Mouse (Mus musculus) heart, embryonic 11.5 days (tissue): Measurements from ENCODE around the gene Tldc2. TPM values are rescaled to one million over a fixed set of nuclear protein-coding genes. Genes with fewer than 3 reads are reported as not detected.

Source experiments
- ATAC-seq: fragments of 200-750 bp; cut with Nextera tagmentation; replicated peaks from 2 replicates; pipeline ENCODE4 v1.8.0; 2017; ENCODE audit warnings: moderate library complexity; ENCODE audit not compliant: insufficient number of reproducible peaks, low FRiP score, low TSS enrichment
- H3K27ac ChIP-seq: fragments of 300-500 bp; sonication (generic); 2 replicates; pipeline ENCODE4 v1.5.1; 2014; ENCODE audit warnings: mild to moderate bottlenecking, low read depth, low read length
- H3K27me3 ChIP-seq: fragments of 300-500 bp; sonication (generic); 2 replicates; pipeline ENCODE4 v1.6.1; 2014; ENCODE audit warnings: mild to moderate bottlenecking, low read length, mixed read lengths; ENCODE audit not compliant: control insufficient read depth, insufficient read depth
- H3K36me3 ChIP-seq: fragments of 300-500 bp; sonication (generic); 2 replicates; pipeline ENCODE4 v1.6.1; 2014; ENCODE audit warnings: mild to moderate bottlenecking, low read length, moderate library complexity, mixed read lengths; ENCODE audit not compliant: control insufficient read depth, insufficient read depth
- H3K4me1 ChIP-seq: fragments of 300-500 bp; sonication (generic); 2 replicates; pipeline ENCODE4 v1.6.1; 2014; ENCODE audit warnings: low read length; ENCODE audit not compliant: control insufficient read depth, insufficient read depth
- H3K4me2 ChIP-seq: fragments of 300-500 bp; sonication (generic); 2 replicates; pipeline ENCODE4 v1.6.1; 2014; ENCODE audit warnings: mild to moderate bottlenecking, moderate library complexity
- H3K4me3 ChIP-seq: fragments of 300-500 bp; sonication (generic); 2 replicates; pipeline ENCODE4 v1.5.1; 2014; ENCODE audit warnings: low read depth, low read length
- H3K9ac ChIP-seq: fragments of 300-500 bp; sonication (generic); 2 replicates; pipeline ENCODE4 v1.6.1; 2014; ENCODE audit warnings: mild to moderate bottlenecking, low read depth, low read length, moderate library complexity
- H3K9me3 ChIP-seq: fragments of 300-500 bp; sonication (generic); replicated peaks from 2 replicates; pipeline ENCODE4 v1.6.1; 2016; ENCODE audit warnings: low read length; ENCODE audit not compliant: control insufficient read depth
- WGBS: fragments of 180-500 bp; shearing (Covaris S2); extraction: QIAGEN DNeasy Blood & Tissue Kit; methylation state at CpG from one replicate; pipeline ENCODE4 v1.1.7; 2014; ENCODE audit not compliant: insufficient replicate concordance; 5-methylcytosine and 5-hydroxymethylcytosine counted together
- polyA plus RNA-seq: library from polyadenylated mRNA; unstranded; fragments of >200 nt; fragmentation: Nextera tagmentation; extraction: Ambion mirVana; gene quantifications from 2 replicates; pipeline ENCODE4 v1.2.1, GENCODE M21; 2014

The Tldc2 gene
- polyA plus RNA-seq, 1 experiment from 2014 or later, result 0.26 TPM

DNA sequence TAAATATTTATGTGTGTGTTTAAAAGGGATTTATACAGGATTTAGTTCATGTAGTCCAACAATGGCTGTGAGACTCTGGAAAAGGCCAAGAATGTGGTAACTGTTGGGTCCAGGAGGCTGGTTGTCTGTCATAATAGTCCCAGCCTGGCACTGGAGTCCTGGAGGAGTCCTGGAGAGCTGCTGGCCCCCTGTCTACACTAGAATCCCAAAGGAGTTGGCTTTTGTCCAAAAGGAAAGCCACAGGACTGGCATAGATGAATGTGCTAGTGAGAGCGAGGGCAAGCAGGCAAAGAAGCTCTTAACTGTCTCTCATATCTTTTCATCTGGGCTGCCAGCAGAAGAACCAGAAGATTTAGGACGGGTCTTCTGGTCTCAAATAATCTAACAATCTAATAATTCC lies 49.8 kb downstream of the Tldc2 start:
- no peaks in the 10 kb centered on the region for H3K27me3 ChIP-seq
- H3K4me2 ChIP-seq, result no peak overlapping the region
- no peaks in the 10 kb centered on the region for H3K4me1 ChIP-seq
- no peak overlapping the region for H3K4me3 ChIP-seq
- H3K27ac ChIP-seq, result no peak overlapping the region
- H3K9ac ChIP-seq, result no peak overlapping the region
- no peak for ATAC-seq
- 77% methylated on average over 2 of the region's 2 CpGs for WGBS
- H3K36me3 ChIP-seq, result no peaks in the 10 kb centered on the region
- H3K9me3 ChIP-seq, result no peaks in the 10 kb centered on the region

DNA sequence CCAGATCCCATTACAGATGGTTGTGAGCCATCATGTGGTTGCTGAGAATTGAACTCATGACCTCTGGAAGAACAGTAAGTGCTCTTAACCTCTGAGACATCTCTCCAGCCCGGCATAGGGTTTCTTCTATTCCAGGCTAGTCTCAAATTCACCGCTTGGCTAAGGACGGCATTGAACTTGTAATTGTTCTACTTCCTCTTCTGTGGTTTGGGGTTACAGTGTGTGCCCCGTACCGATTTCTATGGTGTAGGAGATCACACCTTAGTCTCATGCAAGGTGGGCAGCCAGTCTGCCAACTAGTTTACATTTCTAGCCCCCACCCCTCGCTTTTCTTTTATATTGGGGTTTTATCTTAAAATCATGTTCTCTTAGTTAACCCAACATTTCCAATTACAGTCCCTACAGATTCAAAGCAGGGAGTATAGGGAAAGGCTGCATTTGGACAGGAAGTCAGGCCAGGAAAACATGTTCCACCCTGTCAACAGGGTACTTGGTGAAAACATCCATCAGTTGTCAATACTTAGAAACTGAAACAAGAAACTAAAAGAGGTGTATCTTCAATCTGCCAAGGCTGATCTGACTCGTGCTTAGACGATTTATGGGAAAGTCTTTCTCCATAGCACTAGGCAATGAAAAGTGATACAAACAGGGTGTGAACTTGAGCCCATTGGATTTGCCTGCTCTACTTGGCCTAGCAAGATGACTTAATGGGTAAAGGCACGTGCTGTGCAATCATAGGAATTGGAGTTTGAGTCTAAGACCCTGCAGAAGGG lies 51.3 kb downstream of the Tldc2 start:
- Histone ChIP-seq H3K36me3 (no peaks in the 10 kb centered on the region), H3K27ac (no peak overlapping the region), H3K4me3 (no peak overlapping the region), H3K4me1 (no peaks in the 10 kb centered on the region), H3K4me2 (no peak overlapping the region), H3K9ac (no peak overlapping the region), H3K27me3 (no peaks in the 10 kb centered on the region), H3K9me3 (no peaks in the 10 kb centered on the region)
- 84% methylated on average over 9 of the region's 9 CpGs for WGBS
- no peak for ATAC-seq

DNA sequence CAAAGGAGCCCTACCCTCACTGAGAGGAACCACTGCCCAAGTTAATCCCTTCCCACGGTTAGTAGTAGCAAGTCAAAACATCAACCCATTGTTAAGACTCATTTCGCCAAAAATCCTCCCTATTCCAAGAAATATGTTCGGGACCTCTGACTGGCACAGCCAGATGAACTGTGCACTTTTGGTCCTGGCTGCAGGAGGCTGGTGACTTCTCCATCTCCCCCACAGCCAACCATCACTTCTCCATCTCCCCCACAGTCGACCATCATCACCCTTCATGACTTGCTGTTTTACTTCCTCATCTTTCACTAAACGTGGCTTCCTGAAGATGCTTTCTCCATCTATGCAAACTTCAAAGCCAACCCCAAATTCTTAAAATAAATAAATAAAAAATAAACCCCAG lies 52.0 kb downstream of the Tldc2 start:
- 79% methylated on average over 5 of the region's 5 CpGs for WGBS
- H3K27me3 ChIP-seq, result no peaks in the 10 kb centered on the region
- no peak for ATAC-seq
- no peaks in the 10 kb centered on the region for H3K9me3 ChIP-seq
- no peaks in the 10 kb centered on the region for H3K36me3 ChIP-seq
- no peak overlapping the region for H3K9ac ChIP-seq
- no peak overlapping the region for H3K27ac ChIP-seq
- H3K4me2 ChIP-seq, result no peak overlapping the region
- H3K4me3 ChIP-seq, result no peak overlapping the region
- no peaks in the 10 kb centered on the region for H3K4me1 ChIP-seq

DNA sequence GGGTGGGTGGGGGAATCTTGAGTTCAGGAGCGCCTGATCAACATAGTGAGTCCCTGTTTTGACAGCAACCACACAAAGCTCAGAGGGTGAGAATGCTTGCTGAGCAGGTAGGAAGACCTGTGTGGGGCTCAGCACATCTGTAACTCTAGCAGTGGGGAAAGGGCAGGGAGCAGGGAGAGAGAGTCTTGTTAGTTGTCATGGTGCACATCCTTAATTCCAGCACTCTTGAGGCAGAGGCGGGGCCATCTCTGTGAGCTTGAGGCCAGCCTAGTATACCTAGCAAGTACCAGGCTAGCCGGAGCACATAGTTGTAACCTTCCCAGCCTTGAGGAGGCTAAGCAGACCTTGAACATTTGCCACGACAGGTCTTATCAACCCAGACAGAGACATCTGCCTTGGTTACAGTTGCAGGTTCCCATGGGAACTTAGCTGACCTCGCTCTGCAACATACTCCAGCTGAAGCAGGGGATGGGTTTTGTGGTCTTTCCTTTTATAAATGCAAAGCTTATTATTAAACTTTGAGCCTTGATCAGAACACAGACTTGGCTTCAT lies 52.5 kb downstream of the Tldc2 start:
- 76% methylated on average over 5 of the region's 5 CpGs for WGBS
- Histone ChIP-seq H3K9ac (no peak overlapping the region), H3K4me2 (no peak overlapping the region), H3K9me3 (no peaks in the 10 kb centered on the region), H3K27me3 (no peaks in the 10 kb centered on the region), H3K4me1 (no peaks in the 10 kb centered on the region), H3K4me3 (no peak overlapping the region), H3K36me3 (0 out of 2 replicates have a peak, but pooled peaks cover 2% of the 10 kb centered on the region), H3K27ac (no peak overlapping the region)
- no peak for ATAC-seq

DNA sequence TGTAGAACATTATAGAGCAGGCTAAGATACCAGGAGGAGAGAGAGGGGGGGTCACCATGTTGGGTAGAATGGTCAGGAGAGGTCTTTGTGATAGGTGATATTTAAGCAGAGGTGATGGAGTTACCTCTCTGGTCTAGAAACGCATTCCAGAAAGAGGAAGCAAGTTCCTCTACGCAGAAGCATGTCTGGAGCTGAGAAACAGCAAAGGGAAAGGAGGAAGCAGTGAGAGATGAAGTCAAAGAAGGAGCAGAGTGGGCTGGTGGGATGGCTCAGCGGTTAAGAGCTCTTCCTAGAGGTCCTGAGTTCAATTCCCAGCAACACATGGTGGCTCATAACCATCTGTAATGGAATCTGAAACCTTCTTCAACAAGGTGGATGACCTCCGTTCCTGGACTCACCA lies 55.1 kb downstream of the Tldc2 start:
- no peaks in the 10 kb centered on the region for H3K4me1 ChIP-seq
- H3K4me2 ChIP-seq, result no peak overlapping the region
- no peak overlapping the region for H3K9ac ChIP-seq
- ATAC-seq, result no peak
- no peak overlapping the region for H3K27ac ChIP-seq
- 0 out of 2 replicates have a peak, but pooled peaks cover 2% of the 10 kb centered on the region for H3K36me3 ChIP-seq
- H3K27me3 ChIP-seq, result no peaks in the 10 kb centered on the region
- no peak overlapping the region for H3K4me3 ChIP-seq
- 83% methylated on average over 4 of the region's 4 CpGs for WGBS
- H3K9me3 ChIP-seq, result no peaks in the 10 kb centered on the region

DNA sequence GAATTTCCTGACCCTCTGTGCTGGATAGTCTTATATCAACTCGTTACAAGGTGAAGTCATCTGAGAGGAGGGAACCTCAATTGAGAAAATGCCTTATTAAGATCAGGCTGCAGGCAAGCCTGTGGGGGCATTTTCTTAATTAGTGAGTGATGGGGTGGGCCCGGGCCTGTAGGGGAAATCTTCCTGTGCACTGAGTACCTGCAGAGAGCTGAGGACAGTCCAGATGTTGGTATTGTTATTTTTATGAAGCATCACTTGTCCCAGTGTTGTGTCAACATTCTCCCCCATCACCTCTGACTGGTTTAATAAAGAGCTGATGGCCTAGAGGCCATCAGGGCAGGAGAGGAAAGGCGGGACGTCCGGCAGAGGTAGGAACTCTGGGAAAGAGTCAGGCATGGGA lies 57.3 kb downstream of the Tldc2 start:
- Histone ChIP-seq H3K4me3 (no peak overlapping the region), H3K36me3 (peaks cover 10% of the 10 kb centered on the region; the same call in 1 of the 2 replicates), H3K9ac (no peak overlapping the region), H3K9me3 (no peaks in the 10 kb centered on the region), H3K4me1 (no peaks in the 10 kb centered on the region), H3K4me2 (no peak overlapping the region), H3K27ac (no peak overlapping the region), H3K27me3 (no peaks in the 10 kb centered on the region)
- WGBS, result 77% methylated on average over 5 of the region's 5 CpGs
- no peak for ATAC-seq

DNA sequence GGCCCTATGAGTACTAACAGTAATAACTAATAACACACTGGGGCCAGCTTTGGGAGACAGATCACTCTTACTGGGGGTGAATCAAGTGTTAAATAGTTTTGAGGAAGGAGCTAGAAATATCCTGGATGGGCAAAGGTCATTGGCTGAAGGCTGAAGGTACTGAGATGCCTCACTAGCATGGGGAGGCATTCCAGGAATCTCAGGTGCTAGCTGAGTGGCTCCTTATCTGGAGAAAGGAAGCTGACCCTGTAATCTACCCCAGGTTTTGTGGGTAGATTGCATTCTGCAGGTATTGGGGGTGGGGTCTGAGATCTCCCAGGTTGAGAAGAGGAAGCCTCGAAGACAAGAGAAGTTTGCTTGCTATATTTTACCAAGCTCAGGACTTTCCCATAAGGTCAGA lies 58.3 kb downstream of the Tldc2 start:
- Histone ChIP-seq H3K36me3 (peaks cover 16% of the 10 kb centered on the region), H3K4me1 (no peaks in the 10 kb centered on the region), H3K27me3 (no peaks in the 10 kb centered on the region), H3K4me3 (no peak overlapping the region), H3K9ac (no peak overlapping the region), H3K9me3 (no peaks in the 10 kb centered on the region), H3K27ac (no peak overlapping the region), H3K4me2 (no peak overlapping the region)
- WGBS, result 61% methylated on average over 1 of the region's 1 CpGs
- no peak for ATAC-seq
